Mouse (Mus musculus) adrenal gland, adult 2 months (tissue): ENCODE data around the gene Thra. TPM values are rescaled to one million over a fixed set of nuclear protein-coding genes. Genes with fewer than 3 reads are reported as not detected.
"Not testable (repeated sequence)": the region's sequence is repeated elsewhere in the genome, so short reads cannot be mapped to it uniquely, and the experiment has no call there.

Source experiments
- DNase-seq: peaks from one replicate; pipeline ENCODE4 v3.0.0; 2021
- long read RNA-seq: library from polyadenylated mRNA; stranded (forward); transcript quantifications from one replicate; pipeline ENCODE4 v2.0.0, GENCODE M21; 2021
- polyA plus RNA-seq: library from polyadenylated mRNA; depleted of rRNA; stranded (reverse); fragments of >200 nt; gene quantifications from 2 replicates; pipeline ENCODE4 v1.2.3, GENCODE M21; 2012; rRNA removed
- total RNA-seq, 2 experiments: library from RNA; stranded (reverse); gene quantifications; 2 replicates each; pipeline ENCODE4 v1.2.3; 2021

Thra gene
- total RNA-seq, result 10 to 100 TPM; 84.6 to 86.1 TPM
- polyA plus RNA-seq, result 105 and 132 TPM in 2 replicates
- long read RNA-seq, transcript Thra-201 (10 exons, 2,452 nt), result major isoform, 17 of 27 reads
- long read RNA-seq, partial matches to known transcripts, result 6 of 27 reads
- long read RNA-seq, other reads (novel, unspliced or antisense), result 4 of 27 reads

DNA sequence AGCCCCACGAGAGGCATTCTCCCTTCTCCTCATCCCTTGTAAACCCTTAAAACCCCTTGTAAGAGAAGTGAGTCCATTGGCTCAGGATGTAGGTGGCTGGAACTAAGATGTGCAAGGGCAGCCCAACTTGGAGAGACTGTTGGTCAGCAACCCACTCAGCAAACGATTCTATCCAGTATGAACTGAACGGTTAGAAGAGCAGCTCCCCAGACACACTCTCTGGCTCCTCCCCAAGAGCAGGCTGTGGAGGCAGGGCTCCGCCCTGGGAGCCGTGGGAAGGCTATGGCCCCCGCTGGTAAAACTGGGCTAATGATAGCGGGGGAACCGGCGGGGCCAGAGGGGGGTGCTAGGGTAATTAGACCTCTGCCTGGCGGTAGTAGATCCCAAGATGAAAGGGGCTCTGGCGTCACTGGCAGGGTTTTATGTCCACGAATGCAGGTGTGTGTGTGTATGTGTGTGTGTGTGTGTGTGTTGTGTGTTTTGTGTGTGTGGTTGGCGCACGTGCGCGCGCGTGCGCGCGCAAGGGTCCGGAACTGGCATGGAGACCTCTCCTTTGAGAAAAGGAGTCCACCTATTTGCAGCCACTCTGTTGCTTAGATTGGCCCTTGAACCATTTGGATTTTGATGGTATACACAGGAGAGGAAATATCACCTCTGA, at the start of gene Thra:
Gene Thra (plus strand): TSS at position 246 of the 658 bp plus-strand sequence.
- DNase-seq, result peak; percentile 85

DNA sequence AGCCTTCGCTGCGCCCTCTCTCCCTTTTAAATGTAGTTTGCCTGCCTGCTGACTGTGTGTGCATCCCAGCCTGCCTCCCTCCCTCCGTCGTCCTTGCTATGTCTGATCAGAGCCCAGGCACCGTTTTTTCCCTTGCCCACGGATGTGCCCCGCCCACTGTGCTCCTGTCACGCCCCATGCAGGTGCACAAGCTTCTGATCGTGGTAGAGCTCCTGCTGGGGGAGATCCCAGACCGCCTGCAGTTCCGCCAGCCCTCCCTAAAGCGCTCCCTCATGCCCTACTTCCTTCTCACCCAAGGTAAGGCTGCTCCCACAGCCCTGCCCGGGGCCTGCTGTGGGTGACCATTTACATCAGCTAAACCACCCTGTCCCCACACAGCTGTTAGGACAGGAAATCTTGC, 47.2 kb upstream of the Thra start:
- no peak for DNase-seq

DNA sequence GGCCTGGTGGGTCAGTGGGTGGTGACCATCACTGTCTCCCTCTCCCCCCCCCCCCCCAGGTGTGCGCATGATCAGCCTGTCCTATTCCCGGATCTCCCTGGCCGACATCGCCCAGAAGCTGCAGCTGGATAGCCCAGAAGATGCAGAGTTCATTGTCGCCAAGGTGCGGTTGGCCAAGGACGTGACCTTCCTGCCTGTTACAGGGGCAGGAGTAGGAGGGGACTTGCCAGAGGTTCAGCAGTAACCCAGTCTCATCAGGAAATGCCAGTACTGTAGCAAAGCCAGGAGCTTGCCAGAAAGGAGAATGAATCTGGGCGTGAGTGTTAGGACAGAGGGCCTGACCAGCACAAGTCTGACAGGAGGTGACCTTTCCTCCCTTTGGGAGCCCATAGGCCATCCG, 46.7 kb upstream of the Thra start:
- no peak for DNase-seq

DNA sequence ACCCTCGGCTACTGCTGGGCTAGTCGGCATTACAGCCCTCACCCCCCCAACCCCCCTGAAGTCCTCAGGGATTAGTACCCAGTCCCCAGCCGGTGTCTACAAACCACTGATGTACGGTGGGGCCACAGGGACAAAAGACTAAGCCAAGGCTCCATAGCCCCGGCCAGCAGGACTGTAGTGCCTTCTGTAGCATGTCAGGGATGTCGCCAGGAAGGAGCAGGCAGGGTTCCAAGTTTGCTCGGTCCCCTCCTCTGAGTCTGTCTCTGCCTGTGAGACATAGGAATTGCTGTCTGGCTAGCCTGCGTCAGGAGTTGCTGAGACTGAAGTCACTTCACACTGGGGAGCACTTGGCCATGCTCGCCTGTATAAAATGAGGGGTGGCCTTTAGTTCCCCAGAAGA, 46.1 kb upstream of the Thra start:
- DNase-seq, result no peak

DNA sequence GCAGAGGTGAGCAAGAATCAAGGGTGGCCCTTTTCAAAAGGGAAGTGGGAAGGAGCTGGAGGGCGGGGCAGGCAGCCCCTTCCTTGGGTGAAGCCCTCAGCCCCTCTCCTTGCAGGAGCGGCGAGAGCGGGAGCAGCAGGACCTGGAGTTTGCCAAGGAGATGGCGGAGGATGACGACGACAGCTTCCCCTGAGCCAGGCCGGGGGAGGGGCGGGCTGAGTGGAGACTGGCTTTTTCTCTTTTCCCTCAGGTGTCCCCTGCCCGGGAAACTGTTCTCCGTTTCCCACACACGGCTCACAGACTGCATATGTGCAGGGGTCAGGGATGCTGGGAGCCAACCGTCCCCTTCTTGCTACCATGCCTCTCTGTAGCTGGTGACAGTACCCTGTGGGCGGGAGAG, 45.0 kb upstream of the Thra start:
- no peak for DNase-seq

DNA sequence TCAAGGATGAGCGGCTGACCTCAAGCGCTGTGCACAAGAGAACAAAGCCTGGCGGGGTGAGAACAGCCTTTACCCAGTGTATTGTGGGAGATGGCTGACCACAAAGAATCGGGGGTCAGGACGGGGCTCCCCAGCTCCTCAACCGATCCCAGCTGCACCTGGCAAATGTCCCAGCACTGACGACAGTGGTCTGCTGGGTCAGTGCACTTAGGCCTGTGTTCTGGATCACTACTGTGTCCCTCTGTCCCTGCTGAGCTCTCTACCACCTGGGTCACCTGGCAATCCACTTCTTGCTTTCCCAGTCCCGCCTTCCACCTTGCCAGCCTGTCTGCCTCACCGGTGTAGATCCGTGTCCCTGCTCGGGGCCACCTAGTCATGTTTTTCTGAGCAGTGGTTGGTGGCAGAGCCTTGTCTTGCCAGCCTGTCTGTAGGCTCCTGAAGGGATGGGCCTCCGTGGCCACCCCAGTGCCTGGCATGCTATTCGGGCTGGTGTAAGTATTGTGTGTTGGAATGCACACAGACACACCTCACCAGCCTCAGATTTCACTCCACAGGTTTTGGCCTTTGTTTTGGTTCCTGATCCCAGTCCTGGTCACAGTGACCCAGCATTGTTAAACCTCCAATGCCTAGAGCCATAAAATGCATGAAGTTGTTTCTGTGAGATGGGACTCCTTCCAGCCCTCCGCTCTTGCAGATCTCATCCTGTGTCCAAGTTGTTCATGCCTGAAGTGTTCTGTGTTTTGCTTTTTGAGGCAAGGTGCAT, 43.8 kb upstream of the Thra start:
- DNase-seq, result no peak

DNA sequence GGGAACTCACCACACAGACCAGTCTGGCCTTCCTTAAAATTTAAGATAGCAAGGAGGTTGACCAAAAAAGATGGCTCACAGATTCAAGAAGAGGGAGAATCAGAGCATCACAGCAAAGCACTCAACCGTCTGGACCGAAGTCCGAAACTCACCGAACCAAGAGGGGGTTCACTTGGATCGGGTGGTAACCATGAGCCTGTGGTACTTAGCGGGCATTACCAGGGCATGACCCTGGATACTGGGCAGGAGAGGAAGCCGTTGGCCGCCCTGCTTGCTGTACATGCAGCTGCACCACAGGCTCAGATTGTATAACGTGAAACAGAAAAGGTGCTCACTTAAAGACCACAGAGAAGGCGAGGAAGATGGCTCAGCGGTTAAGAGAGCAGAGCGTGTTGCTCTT, 43.2 kb upstream of the Thra start:
- no peak for DNase-seq

DNA sequence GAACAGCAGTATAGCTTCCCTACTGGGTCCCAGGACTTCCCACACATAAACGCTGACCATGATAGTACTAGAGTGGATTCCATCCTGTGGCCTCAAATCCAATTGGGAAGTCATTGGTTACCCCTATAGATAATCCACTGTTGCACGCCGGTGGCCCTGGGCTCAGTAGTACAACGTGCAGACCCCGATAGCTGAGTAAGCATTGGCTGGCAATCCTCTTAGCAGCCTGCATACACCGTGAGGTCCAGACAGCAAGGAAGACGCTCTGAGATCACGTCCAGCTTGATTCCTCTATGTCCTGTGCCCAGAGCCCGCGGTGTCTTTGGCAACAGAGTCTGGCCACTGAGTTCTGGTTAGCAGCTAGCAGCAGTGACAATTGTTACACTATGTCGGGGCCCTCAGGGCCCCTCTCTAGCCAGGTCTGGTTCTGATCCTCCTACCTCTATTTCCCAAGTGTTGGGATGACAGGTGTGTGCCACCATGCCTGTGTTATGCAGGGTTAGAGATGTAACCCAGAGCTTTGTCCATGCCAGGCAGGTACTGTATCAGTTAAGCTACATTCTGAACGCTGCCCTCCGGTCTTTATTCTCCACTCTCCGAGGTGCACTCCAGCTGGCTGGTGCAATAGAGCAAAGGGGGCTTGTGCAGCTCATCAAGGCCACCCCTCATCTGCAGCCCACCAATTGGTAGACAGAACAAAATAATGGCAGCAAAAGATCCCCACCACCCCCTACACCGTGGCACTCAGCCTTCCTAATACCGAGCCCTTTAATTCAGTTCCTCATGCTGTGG, 41.4 kb upstream of the Thra start:
- no peak for DNase-seq

DNA sequence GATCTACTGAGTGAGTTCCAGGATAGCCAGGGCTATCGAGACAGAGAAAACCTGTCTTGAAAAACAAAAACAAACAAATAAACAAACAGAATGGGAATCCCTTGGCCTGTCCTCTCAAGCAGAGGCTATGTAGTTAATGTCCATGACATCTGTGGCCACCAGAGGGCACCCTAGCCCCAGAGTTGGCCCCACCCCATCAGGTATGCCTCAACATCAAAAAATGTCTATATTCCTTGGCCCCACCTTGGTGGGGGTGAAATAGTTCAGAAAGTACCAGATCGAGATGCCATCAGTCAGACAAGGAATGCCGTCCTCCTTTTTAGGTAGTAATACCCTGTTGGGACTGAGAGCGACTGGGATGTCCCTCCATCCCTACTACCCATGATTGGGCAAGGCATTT, 40.5 kb upstream of the Thra start:
- peak; percentile 76 for DNase-seq

DNA sequence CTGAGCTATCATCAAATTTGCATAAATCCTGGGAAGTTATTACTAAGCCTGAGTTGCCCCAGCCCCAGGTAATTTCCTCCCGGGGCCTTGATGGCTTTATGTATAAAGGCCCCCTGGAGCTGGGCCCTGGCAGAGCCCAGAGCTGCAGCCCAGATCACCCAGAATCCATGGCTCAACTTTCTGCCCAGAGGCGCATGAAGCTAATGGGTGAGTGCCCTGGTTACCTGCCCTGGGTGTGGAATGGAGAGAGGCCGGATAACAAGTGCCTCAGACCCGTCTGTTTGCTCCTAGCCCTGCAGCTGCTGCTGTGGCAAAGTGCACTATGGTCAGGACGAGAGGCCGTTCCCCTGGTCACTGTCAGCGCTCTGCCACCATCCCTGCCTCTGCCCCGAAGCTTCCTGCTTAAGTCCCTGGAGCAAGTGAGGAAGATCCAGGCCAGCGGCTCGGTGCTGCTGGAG, 39.2 kb upstream of the Thra start, which contains the start of gene Csf3:
Gene Csf3 (plus strand): TSS at position 51 of the 458 bp plus-strand sequence.
- no peak for DNase-seq

DNA sequence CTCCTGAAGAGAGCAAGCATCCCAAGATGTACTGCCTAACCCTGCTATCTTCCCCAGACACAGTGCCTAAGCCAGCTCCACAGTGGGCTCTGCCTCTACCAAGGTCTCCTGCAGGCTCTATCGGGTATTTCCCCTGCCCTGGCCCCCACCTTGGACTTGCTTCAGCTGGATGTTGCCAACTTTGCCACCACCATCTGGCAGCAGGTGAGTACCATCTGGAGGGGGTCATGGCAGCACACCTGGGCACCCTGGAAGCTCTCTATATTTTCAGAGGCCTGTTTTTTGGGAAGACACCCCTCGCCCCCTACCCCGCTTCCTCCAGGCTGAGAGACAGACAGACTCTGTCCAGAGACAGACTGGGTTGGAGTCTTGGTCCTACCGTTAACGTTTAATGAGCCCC, 38.1 kb upstream of the Thra start:
- DNase-seq, result no peak

DNA sequence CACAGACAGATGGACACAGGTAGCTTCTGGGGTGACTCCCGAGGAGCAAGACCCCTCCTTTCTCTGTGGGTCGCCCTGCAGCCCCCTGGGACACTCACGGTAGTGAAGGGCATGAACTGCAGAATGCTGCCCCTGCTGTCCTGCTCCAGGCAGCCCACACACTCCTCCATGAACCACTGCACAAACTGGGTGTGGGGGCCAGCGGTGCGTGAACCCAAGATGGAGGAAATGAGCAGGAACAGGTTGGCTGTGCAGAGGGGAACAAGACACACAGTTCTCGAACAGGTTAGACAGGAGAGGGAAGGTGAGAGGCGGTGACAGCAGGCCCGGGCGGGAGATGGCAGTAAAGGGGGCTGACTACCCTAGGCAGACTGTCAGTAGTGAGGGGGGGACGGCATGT, 35.4 kb upstream of the Thra start:
- no peak for DNase-seq

DNA sequence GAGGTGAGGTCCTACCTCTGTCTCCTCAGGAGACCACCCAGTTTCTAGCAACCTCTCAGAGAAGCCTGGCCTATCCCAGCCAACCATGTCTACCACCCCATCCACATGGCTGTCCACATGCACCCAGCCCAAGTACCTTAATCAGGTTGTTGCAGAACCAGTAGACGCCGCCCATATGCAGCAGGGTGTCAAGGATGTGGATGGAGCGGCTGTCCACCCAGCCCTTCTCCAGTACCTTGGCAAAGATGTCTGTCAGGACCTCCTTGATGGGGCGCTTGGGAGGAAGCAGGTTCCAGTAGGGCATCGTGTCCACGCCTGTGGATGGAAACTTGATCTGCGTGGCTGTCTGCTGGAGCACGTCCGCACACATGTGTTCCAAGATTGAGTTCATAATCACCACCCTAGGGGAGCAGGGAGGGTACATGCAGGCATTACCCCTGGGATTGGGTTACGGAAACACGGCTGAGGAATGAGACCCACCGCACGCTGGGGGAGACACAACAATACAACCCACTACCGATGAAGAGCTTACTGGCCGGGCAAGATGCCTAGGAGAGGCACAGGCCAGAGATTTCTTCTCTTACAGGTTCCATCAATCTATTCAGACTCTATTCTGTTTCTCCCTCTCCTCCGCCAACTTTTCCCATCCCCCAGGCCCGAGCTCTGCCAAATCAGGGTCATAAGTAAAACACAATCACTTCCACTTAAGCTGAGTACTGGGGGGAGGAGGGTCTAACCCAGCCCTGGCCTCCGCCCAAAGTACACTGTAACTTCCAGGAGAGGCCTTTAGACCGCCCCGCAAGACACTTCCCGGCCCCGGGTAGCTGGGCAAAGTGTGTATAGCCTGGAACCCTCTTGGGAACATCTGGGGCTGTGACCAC, 32.8 kb upstream of the Thra start:
- no peak for DNase-seq

DNA sequence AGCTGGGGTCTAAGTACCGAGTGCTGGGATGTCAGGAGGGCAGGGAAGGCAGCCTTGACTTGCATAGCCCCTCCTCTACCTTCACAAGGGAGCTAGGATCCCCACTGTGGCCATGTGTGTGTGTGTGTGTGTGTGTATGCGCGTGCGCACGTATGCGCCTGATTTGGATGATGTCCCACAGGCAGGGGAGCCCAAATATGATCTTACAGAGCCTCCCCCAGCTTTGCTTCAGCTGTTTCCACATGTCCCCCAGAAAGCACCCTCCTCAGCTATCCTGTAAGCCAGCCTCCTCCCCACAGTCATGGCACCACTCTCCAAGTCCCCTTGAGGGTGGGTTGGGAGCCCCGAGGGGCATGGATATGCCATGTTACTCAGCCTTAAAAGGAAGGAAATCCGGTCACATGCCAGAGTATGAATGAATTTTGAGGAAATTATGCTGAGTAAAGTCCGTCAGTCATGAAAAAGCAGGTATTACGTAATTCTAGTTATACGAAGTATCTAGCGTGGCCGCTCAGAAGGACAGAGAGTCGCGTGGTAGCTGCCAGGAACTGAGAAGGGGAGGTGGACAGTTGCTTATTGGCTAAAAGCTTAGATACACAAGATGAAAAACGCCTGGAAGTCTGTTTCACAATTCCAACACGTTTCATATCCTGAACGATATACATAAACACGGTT, 32.0 kb upstream of the Thra start:
- DNase-seq, result no peak

DNA sequence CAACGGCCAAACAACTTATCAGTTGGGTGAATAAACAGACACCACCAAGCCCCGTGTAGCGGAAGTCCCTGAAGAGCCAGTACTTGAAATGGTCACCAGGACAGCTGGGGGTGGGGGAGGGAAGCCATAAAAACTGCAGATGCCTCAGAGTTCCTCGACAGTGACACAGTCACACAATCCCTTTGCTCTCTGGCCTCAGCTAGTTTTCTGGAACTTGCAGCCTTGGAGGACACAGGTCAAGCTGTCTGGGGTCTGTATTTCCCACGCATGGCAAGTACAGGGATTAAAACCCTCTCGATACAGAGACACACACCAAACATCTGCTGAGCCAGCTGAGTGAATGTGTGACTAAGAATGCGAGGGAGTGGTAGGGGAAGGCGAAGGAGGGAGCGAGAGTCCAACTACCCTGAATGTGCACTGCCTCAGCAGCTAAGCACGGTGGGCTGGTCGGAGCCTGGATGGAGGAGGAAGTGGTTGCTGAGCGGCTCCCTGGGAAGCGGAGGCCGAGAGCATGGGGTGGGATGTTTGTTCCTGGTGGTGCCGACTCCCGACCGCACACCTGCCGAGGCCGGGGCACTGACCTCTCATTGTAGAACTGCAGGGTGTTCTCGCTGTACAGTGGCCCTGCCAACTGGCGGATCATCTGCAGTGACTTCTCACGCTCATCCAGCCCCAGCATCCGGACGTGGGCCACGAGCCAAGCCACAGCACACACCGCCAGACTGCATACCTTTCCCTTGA, 31.3 kb upstream of the Thra start:
- DNase-seq, result no peak

DNA sequence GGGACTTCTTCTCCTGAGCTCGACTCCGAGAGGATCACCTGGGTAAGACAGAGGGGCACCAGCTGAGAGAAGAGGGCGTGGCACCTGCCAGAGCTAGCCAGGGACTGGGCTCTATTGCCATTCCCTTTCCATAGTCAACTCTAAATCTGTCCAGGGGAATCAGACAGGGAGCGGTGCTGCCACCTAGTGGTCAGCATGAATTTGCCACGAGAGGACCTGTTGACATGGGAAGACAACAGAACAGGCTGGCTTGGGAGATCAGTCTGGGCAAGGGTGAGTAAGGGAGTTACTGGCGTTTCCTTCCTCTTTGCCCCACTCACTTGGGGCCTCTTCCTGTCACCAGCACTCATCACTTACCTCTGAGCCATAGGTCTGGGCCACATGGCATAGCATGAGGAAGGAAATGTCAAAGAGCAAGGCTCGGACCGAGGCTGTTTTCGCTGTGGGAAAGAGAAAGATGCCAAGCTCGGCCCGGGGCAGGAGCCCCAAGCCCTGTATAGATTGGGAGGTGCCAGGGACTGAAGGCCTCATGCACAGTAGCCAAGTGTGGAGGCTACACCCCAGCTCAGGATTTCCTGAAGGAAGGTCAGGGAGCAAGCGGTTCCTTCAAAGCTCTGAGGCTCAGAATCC, 29.9 kb upstream of the Thra start:
- DNase-seq, result peak; percentile 78

DNA sequence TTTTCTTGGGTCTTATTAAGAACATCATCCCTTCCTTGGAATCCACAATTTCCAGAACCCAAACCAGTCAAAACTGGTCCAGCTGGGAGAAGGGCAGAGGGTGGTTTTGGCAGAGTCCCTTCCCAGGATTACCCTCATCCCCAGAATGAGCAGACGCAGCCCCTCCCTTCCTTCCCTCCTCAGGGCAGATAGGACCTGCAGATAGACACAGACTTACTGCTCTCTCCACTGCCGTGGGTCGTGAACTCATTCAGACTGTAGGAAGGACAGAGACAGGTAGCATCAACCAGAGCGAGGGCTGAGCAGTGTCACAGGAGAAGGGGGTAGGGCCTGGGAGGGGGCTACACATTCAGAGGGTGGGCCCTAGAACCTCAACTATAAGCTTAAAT, 29.4 kb upstream of the Thra start:
- no peak for DNase-seq

DNA sequence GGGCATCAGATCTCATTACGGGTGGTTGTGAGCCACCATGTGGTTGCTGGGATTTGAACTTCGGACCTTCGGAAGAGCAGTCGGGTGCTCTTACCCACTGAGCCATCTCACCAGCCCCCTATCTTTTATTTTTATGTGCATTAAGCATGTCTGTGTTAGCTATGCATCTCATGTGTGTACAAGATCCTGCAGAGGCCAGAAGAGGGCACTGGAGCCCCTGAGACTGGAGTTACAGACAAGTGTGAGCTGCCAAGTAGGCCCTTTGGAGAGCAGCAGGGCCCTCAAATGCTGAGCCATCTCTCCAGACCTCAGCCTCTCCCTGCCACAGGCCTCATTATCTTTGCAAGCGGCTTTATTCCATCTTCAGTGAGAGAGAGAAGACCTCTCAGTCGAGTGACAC, 28.4 kb upstream of the Thra start:
- not testable (repeated sequence) for DNase-seq

DNA sequence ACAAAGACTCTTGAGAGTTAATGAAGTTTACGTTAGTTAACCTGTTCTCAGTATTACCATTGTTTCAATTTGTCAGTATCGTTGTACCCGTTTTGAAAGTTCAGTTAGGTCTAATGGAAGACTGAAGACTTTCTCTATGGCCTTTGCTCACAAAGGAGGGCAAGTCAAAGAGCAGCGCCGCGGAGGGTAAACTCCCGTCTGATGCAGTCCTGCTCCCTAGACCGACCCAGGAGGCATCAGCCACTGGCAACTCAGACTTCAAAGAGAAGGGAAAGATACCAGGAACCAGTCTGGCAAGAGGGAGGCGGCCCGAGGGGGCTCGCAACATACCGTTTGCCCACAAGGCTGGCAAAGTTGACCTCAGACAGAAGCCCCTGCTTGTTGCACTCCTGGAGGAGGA, 26.7 kb upstream of the Thra start:
- DNase-seq, result no peak

DNA sequence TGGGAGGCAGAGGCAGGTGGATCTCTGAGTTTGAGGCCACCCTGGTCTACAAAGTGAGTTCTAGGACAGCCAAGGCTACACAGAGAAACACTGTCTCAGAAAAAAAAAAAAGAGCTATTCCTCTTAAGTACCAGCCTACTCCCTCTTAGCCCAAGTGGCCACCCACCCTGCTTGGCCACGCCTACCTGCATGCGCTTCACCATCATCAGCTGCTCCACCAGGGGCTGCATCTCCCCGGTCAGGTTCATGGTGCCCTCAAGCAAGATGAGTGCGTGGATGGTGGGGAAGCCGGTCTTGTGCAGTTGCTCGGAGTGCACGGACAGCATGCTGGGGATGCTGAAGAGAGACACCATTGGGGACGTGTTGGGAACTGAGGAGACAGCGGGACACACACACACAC, 24.5 kb upstream of the Thra start:
- DNase-seq, result no peak
